Mouse (Mus musculus): ENCODE results near the gene Lrwd1. TPM values are rescaled to one million over a fixed set of nuclear protein-coding genes. Genes with fewer than 3 reads are reported as not detected.

Lrwd1 gene
- total and polyA plus RNA-seq, 3 experiments, result 98.2 to 133 TPM; not detected in 1

DNA sequence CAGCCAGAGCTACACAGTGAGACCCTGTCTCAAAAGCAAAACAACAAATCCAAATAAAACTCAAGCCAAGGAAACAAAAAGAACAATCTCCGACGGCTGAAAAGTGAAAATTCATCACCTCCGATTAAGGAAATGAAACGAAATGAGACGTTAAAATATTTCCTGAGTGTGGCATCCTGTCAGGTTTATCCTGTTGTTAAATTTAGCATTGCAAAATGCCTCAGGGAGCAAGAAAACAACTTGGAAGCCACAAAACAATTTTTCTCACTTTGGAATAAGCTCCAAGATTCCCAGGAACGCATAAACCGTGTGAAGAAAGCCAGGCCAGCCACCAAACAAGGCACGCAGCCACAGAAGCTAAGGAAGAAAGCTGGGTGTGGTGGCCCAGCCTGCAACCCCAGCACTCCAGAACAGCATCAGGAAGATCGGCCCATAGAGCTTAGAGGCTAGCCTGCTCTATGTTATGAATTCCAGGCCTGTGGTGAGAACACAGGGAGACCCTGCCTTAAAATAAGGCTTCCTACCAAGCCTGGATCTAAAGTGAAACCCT, 58.8 kb downstream of the Lrwd1 start:
- TF ChIP-seq GABPA (IDR thresholded peaks at IDR 0.05; ENCODE audit: low read depth, low read length) (no peak), MEF2A (IDR thresholded peaks at IDR 0.05; ENCODE audit: extremely low read depth, insufficient replicate concordance, low read depth, low read length, poor library complexity, severe bottlenecking) (no peak)
- no peak for DNase-seq (ENCODE audit: low read depth, low spot score)
- Histone ChIP-seq H3K27ac (ENCODE audit: control insufficient read depth, low read depth, low read length) (no peak overlapping the region), H3K9me3 (replicated peaks; ENCODE audit: insufficient read depth, low read length) (no peaks in the 10 kb centered on the region), H3K79me2 (ENCODE audit: control insufficient read depth, insufficient read depth, low read length, poor library complexity) (no peaks in the 10 kb centered on the region), H3K4me3 (ENCODE audit: control insufficient read depth in 1 of 2, insufficient read depth in 1 of 2, low read depth in 2 of 2, low read length in 2 of 2) (no peak overlapping the region), H3K4me1 (ENCODE audit: control insufficient read depth in 1 of 2, insufficient read depth in 2 of 2, low read length in 2 of 2) (peaks cover 5 to 15% of the 10 kb centered on the region in 2 experiments), H3K36me3 (ENCODE audit: control insufficient read depth in 1 of 2, insufficient read depth in 2 of 2, low read length in 2 of 2) (peaks cover 0 to 6% of the 10 kb centered on the region in 2 experiments; a peak in 2 of 4 replicates), H3K9ac (ENCODE audit: control insufficient read depth, low read depth, low read length, poor library complexity, severe bottlenecking) (no peak overlapping the region), H3K27me3 (ENCODE audit: control insufficient read depth in 1 of 2, insufficient read depth in 2 of 2, low read length in 2 of 2) (no peaks in the 10 kb centered on the region)

DNA sequence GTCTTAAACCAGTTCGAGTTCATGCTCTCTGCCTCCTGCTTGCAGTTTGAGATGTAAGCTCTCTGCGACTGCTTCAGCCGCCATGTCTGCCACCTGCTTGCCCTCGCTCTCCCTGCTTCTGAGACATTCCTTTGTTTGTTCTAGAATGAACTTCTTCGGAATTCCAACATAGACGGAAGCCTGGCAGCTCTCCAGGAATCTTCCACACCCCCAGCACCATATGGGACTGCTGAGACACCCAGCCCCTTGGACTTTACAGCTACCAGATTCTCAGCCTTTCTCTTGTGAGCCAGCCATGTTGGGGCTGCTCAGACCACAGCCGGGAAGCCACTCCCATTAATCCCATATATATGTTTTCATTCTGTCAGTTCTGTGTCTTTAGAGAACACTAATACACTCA, 59.6 kb downstream of the Lrwd1 start:
- Histone ChIP-seq H3K27me3 (ENCODE audit: control insufficient read depth in 1 of 2, insufficient read depth in 2 of 2, low read length in 2 of 2) (no peaks in the 10 kb centered on the region), H3K4me1 (ENCODE audit: control insufficient read depth in 1 of 2, insufficient read depth in 2 of 2, low read length in 2 of 2) (peaks cover 5 to 15% of the 10 kb centered on the region in 2 experiments), H3K4me3 (ENCODE audit: control insufficient read depth in 1 of 2, insufficient read depth in 1 of 2, low read depth in 2 of 2, low read length in 2 of 2) (no peak overlapping the region), H3K9me3 (replicated peaks; ENCODE audit: insufficient read depth, low read length) (no peaks in the 10 kb centered on the region), H3K79me2 (ENCODE audit: control insufficient read depth, insufficient read depth, low read length, poor library complexity) (no peaks in the 10 kb centered on the region), H3K36me3 (ENCODE audit: control insufficient read depth in 1 of 2, insufficient read depth in 2 of 2, low read length in 2 of 2) (peaks cover 0 to 6% of the 10 kb centered on the region in 2 experiments; a peak in 2 of 4 replicates), H3K9ac (ENCODE audit: control insufficient read depth, low read depth, low read length, poor library complexity, severe bottlenecking) (no peak overlapping the region), H3K27ac (ENCODE audit: control insufficient read depth, low read depth, low read length) (no peak overlapping the region)
- TF ChIP-seq POLR2AphosphoS5 (IDR thresholded peaks at IDR 0.05; ENCODE audit: borderline replicate concordance, low read depth, low read length) (no peak), MXI1 (IDR thresholded peaks at IDR 0.05; ENCODE audit: low read depth, low read length) (no peak), POLR2AphosphoS2 (IDR thresholded peaks at IDR 0.05; ENCODE audit: low read length) (no peak), MAX (IDR thresholded peaks at IDR 0.05; ENCODE audit: low read length) (no peak), HCFC1 (IDR thresholded peaks at IDR 0.05; ENCODE audit: low read depth, low read length) (no peak), CTCF (IDR thresholded peaks at IDR 0.05 in 2 of 3, conservative IDR thresholded peaks at IDR 0.05 in 1 of 3; ENCODE audit: control insufficient read depth in 1 of 3, insufficient read depth in 1 of 3, low read depth in 2 of 3, low read length in 3 of 3, poor library complexity in 1 of 3, severe bottlenecking in 1 of 3) (no peak), TBP (IDR thresholded peaks at IDR 0.05; ENCODE audit: low read depth, low read length) (no peak), MAFK (IDR thresholded peaks at IDR 0.05; ENCODE audit: borderline replicate concordance, low read depth, low read length) (no peak), GABPA (IDR thresholded peaks at IDR 0.05; ENCODE audit: low read depth, low read length) (no peak), CHD2 (IDR thresholded peaks at IDR 0.05; ENCODE audit: low read length) (no peak), ZMIZ1 (IDR thresholded peaks at IDR 0.05; ENCODE audit: low read depth, low read length) (no peak), MYC (IDR thresholded peaks at IDR 0.05; ENCODE audit: low read depth, low read length) (no peak), USF1 (IDR thresholded peaks at IDR 0.05; ENCODE audit: low read depth, low read length) (no peak), POLR2A (IDR thresholded peaks at IDR 0.05; ENCODE audit: control insufficient read depth in 1 of 2, insufficient read depth in 1 of 2, low read depth in 1 of 2, low read length in 2 of 2, poor library complexity in 1 of 2) (no peak), TCF12 (IDR thresholded peaks at IDR 0.05; ENCODE audit: low read depth, low read length) (no peak)
- DNase-seq (ENCODE audit: low read depth, low spot score), result no peak
